Mouse (Mus musculus): ENCODE results near the gene Nt5e. TPM values are rescaled to one million over a fixed set of nuclear protein-coding genes. Genes with fewer than 3 reads are reported as not detected.
A peak's percentile ranks its signal among the peaks of the same experiment; 100 is the strongest.

Nt5e gene
- polyA plus RNA-seq, 1 experiment from 2014 or later, result 1.7 TPM

DNA sequence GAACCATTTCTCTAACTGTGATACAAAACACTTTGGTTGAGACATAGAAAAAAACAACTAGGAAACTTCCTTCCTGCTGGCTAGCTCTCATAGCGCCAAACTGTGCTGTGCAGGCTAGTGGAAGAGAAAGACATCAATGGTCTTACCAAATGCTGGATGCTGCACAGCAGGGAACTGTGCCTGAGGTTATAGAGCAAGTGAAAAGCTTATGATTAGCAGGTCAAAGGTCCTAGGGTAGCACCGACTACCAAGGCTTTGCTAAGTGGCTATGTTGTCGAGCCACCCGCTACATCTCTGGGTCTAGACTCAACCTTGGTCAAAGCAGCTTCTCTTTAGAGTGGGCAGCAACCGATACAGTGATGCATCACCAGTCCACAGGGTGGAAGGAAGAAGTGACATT is 61.8 kb downstream of the Nt5e start:
- H3K9ac ChIP-seq (ENCODE audit: low read depth, low read length), result no peak overlapping the region
- no peaks in the 10 kb centered on the region for H3K4me1 ChIP-seq (ENCODE audit: control insufficient read depth, insufficient read depth, low read length)
- no peak overlapping the region for H3K4me2 ChIP-seq (replicated peaks; ENCODE audit: low read depth, low read length)
- ATAC-seq (ENCODE audit: low FRiP score, low TSS enrichment), result no peak
- peaks cover 8% of the 10 kb centered on the region; the same call in 1 of the 2 replicates for H3K36me3 ChIP-seq (ENCODE audit: control insufficient read depth, insufficient read depth, low read length)
- 90% methylated on average over 5 of the region's 5 CpGs for WGBS
- H3K27ac ChIP-seq (ENCODE audit: low read depth, low read length), result no peak overlapping the region
- no peak overlapping the region for H3K4me3 ChIP-seq (ENCODE audit: low read length)
- H3K27me3 ChIP-seq (ENCODE audit: control insufficient read depth, insufficient read depth, low read length), result no peaks in the 10 kb centered on the region
- no peaks in the 10 kb centered on the region for H3K9me3 ChIP-seq (ENCODE audit: control insufficient read depth, low read length)

DNA sequence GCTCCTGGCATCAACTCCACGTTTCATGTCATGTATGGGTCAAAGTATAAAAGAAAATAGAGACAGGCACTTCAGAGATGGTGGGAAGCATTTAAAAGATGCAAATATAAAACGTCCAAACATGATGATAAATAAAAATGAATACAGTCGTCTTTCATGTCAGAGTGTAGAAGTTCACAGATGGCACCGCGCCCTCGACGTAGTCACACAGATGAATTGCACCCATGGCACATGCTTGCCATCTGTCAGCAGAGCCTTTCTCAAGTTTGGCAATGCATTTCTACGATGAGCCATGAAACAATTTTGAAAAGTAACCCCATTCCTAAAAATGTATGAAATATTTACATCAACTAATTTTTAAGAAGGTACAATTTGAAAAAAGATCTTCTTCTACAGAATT is 67.9 kb downstream of the Nt5e start:
- no peak overlapping the region for H3K4me2 ChIP-seq (replicated peaks; ENCODE audit: low read depth, low read length)
- H3K27me3 ChIP-seq (ENCODE audit: control insufficient read depth, insufficient read depth, low read length), result no peaks in the 10 kb centered on the region
- H3K9ac ChIP-seq (ENCODE audit: low read depth, low read length), result no peak overlapping the region
- no peak for ATAC-seq (ENCODE audit: low FRiP score, low TSS enrichment)
- H3K4me3 ChIP-seq (ENCODE audit: low read length), result no peak overlapping the region
- H3K27ac ChIP-seq (ENCODE audit: low read depth, low read length), result no peak overlapping the region
- no peaks in the 10 kb centered on the region for H3K4me1 ChIP-seq (ENCODE audit: control insufficient read depth, insufficient read depth, low read length)
- 92% methylated on average over 8 of the region's 8 CpGs for WGBS
- H3K9me3 ChIP-seq (ENCODE audit: control insufficient read depth, low read length), result no peaks in the 10 kb centered on the region
- H3K36me3 ChIP-seq (ENCODE audit: control insufficient read depth, insufficient read depth, low read length), result peaks cover 9% of the 10 kb centered on the region; the same call in 1 of the 2 replicates

DNA sequence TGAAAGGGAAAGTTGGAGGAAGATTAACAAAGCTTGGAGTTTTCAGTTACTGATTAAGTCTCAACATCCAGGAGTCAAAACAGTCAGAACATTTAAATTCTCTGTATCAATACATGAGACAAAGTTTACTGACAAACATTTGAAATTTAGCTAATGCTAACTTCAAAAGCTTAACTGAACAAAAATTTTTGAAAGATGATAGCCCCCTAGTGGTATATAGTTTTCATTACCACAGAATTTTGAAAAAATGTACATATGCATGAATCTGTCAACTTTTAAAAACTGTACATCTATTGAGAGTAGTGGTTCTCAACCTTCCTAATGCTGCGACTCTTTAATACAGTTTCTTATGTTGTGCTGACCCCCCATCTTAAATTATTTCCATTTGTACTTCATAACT is 71.5 kb downstream of the Nt5e start:
- no peaks in the 10 kb centered on the region for H3K9me3 ChIP-seq (ENCODE audit: control insufficient read depth, low read length)
- no peak overlapping the region for H3K27ac ChIP-seq (ENCODE audit: low read depth, low read length)
- H3K9ac ChIP-seq (ENCODE audit: low read depth, low read length), result no peak overlapping the region
- H3K36me3 ChIP-seq (ENCODE audit: control insufficient read depth, insufficient read depth, low read length), result peaks cover 19% of the 10 kb centered on the region
- 92% methylated on average over 1 of the region's 1 CpGs for WGBS
- no peak overlapping the region for H3K4me3 ChIP-seq (ENCODE audit: low read length)
- no peak overlapping the region for H3K4me2 ChIP-seq (replicated peaks; ENCODE audit: low read depth, low read length)
- H3K27me3 ChIP-seq (ENCODE audit: control insufficient read depth, insufficient read depth, low read length), result no peaks in the 10 kb centered on the region
- ATAC-seq (ENCODE audit: low FRiP score, low TSS enrichment), result no peak
- no peaks in the 10 kb centered on the region for H3K4me1 ChIP-seq (ENCODE audit: control insufficient read depth, insufficient read depth, low read length)

DNA sequence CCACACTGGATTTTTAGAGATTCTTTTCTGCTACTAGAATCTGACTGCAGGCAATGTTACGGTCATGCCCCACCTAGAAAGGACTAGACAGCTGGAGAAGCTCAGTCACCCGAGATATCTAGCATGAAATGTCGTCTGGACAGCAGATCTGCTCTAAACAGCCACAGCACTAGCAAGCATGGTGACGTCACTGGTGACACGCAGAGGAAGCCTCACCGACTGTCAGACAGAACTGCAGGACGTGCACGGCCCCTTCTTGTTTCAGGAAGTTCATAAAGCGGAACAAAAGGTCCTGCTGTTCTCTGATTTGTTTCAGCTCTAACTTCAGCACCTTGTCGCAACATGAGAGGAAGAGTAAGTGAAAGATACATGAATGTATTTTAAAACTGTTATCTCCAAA is 77.1 kb downstream of the Nt5e start:
- Histone ChIP-seq H3K4me1 (ENCODE audit: control insufficient read depth, insufficient read depth, low read length) (no peaks in the 10 kb centered on the region), H3K36me3 (ENCODE audit: control insufficient read depth, insufficient read depth, low read length) (peaks cover 19% of the 10 kb centered on the region), H3K27ac (ENCODE audit: low read depth, low read length) (no peak overlapping the region), H3K4me2 (replicated peaks; ENCODE audit: low read depth, low read length) (no peak overlapping the region), H3K27me3 (ENCODE audit: control insufficient read depth, insufficient read depth, low read length) (no peaks in the 10 kb centered on the region), H3K4me3 (ENCODE audit: low read length) (no peak overlapping the region), H3K9ac (ENCODE audit: low read depth, low read length) (no peak overlapping the region), H3K9me3 (ENCODE audit: control insufficient read depth, low read length) (no peaks in the 10 kb centered on the region)
- WGBS, result 66% methylated on average over 10 of the region's 10 CpGs
- peak; percentile 49; the same call in 1 of the 2 replicates for ATAC-seq (ENCODE audit: low FRiP score, low TSS enrichment)

DNA sequence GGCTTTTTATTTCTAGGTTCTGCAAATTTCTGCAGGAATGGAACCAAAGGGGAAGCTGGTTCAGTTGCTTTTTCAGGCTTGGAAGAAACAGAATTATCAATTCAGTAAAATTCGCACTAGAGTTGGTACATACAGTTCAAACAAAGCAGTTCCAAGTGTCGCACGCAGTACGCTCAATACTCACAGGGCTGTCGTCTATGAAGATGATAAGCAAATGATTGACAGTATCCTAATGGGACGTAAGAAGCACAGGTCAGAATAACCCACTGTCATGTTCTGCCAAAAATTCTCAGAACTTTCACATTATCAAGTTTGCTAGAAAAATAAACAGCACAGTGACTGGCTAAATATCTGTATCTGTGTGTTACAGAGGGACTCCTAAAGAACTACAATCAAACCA is 77.5 kb downstream of the Nt5e start:
- peaks cover 19% of the 10 kb centered on the region for H3K36me3 ChIP-seq (ENCODE audit: control insufficient read depth, insufficient read depth, low read length)
- no peak overlapping the region for H3K4me3 ChIP-seq (ENCODE audit: low read length)
- H3K4me2 ChIP-seq (replicated peaks; ENCODE audit: low read depth, low read length), result no peak overlapping the region
- no peak overlapping the region for H3K9ac ChIP-seq (ENCODE audit: low read depth, low read length)
- ATAC-seq (ENCODE audit: low FRiP score, low TSS enrichment), result no peak
- no peaks in the 10 kb centered on the region for H3K4me1 ChIP-seq (ENCODE audit: control insufficient read depth, insufficient read depth, low read length)
- 92% methylated on average over 6 of the region's 6 CpGs for WGBS
- H3K27ac ChIP-seq (ENCODE audit: low read depth, low read length), result no peak overlapping the region
- H3K27me3 ChIP-seq (ENCODE audit: control insufficient read depth, insufficient read depth, low read length), result no peaks in the 10 kb centered on the region
- no peaks in the 10 kb centered on the region for H3K9me3 ChIP-seq (ENCODE audit: control insufficient read depth, low read length)

DNA sequence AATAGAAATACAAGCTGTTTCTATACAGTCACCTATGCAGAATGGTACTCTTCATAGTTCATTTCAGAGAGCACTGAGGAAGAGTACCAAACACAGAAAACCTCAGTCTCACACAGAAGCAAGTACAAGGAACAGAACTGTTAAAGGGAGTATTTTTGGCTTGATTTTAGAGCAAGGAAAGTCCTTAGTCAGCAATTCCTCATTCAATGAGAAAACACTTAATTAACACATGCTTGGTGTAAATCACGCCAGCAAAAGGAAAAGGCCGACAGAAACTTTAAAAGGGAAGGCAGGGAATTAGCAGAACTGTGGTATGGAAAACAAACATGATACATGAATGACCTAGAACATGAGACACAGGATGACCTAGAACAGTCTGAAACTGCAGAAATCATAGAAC is 83.0 kb downstream of the Nt5e start:
- Histone ChIP-seq H3K27me3 (ENCODE audit: control insufficient read depth, insufficient read depth, low read length) (no peaks in the 10 kb centered on the region), H3K4me3 (ENCODE audit: low read length) (no peak overlapping the region), H3K4me2 (replicated peaks; ENCODE audit: low read depth, low read length) (no peak overlapping the region), H3K9ac (ENCODE audit: low read depth, low read length) (no peak overlapping the region), H3K9me3 (ENCODE audit: control insufficient read depth, low read length) (no peaks in the 10 kb centered on the region), H3K27ac (ENCODE audit: low read depth, low read length) (no peak overlapping the region), H3K4me1 (ENCODE audit: control insufficient read depth, insufficient read depth, low read length) (no peaks in the 10 kb centered on the region), H3K36me3 (ENCODE audit: control insufficient read depth, insufficient read depth, low read length) (no peaks in the 10 kb centered on the region; the same call in 1 of the 2 replicates)
- ATAC-seq (ENCODE audit: low FRiP score, low TSS enrichment), result no peak
- 74% methylated on average over 2 of the region's 2 CpGs for whole genome bisulfite sequencing

DNA sequence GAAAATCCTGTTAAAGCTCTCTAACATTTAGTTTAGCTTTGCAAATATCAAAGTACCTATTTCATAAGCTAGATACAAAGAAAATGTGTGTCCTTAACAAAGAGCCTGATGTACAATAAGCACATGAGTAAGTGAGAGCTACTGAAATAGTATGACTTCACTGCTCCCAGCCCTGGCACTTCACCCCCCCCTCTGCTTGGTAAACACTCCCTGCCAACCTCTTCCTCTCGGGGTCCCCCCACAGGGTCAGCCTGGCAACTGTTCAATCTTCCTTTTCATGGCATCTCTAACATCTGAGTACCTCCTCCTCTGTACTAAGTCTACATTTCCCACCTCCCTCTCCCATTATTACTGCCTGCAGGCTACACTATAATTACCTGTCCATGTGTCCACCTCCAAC is 89.8 kb downstream of the Nt5e start:
- Histone ChIP-seq H3K27me3 (ENCODE audit: control insufficient read depth, insufficient read depth, low read length) (no peaks in the 10 kb centered on the region), H3K4me3 (ENCODE audit: low read length) (no peak overlapping the region), H3K36me3 (ENCODE audit: control insufficient read depth, insufficient read depth, low read length) (peaks cover 11% of the 10 kb centered on the region), H3K9me3 (ENCODE audit: control insufficient read depth, low read length) (no peaks in the 10 kb centered on the region), H3K27ac (ENCODE audit: low read depth, low read length) (no peak overlapping the region), H3K4me2 (replicated peaks; ENCODE audit: low read depth, low read length) (no peak overlapping the region), H3K9ac (ENCODE audit: low read depth, low read length) (no peak overlapping the region), H3K4me1 (ENCODE audit: control insufficient read depth, insufficient read depth, low read length) (no peaks in the 10 kb centered on the region)
- 61% methylated on average over 1 of the region's 1 CpGs for whole genome bisulfite sequencing
- no peak for ATAC-seq (ENCODE audit: low FRiP score, low TSS enrichment)

Other genes with a start within 250 kb of the Nt5e start
- 17.3 and 28.0 TPM in 2 replicates for gene Snx14, start 111.8 kb downstream of the Nt5e start, polyA plus RNA-seq (2014; fragmentation: Nextera tagmentation; extraction: Ambion mirVana)
- 0.87 and 1.3 TPM in 2 replicates for gene Gm20537, start 129.4 kb downstream of the Nt5e start, polyA plus RNA-seq (2014; fragmentation: Nextera tagmentation; extraction: Ambion mirVana)
- 88.9 and 153 TPM in 2 replicates for gene Syncrip, start 155.4 kb downstream of the Nt5e start, polyA plus RNA-seq (2014; fragmentation: Nextera tagmentation; extraction: Ambion mirVana)
- 7.4 and 9.0 TPM in 2 replicates for gene Zfp949, start 220.8 kb downstream of the Nt5e start, polyA plus RNA-seq (2014; fragmentation: Nextera tagmentation; extraction: Ambion mirVana)